Mouse (Mus musculus): ENCODE results near the gene Fam32a.

Fam32a gene

GRCm38 (mm10) chr8:72240403-72240763, 20.9 kb downstream of the Fam32a start:
- no peak for DNase-seq (ENCODE audit: low spot score in 2 of 2)

- no peak for DNase-seq (ENCODE audit: low spot score in 2 of 2)
Observed at GRCm38 (mm10) chr8:72240951-72241350, 21.4 kb downstream of the Fam32a start.

GRCm38 (mm10) chr8:72242226-72242625, 22.7 kb downstream of the Fam32a start:
- DNase-seq (ENCODE audit: low spot score in 2 of 2) = no peak

GRCm38 (mm10) chr8:72244610-72245009, 25.1 kb downstream of the Fam32a start:
- no peak for DNase-seq (ENCODE audit: low spot score in 2 of 2)

- peak in 1 of 2 experiments; percentile 32 for DNase-seq (ENCODE audit: low spot score in 2 of 2)
Observed at GRCm38 (mm10) chr8:72257171-72257901, 37.8 kb downstream of the Fam32a start.

- DNase-seq (ENCODE audit: low spot score in 2 of 2) = no peak
Observed at GRCm38 (mm10) chr8:72257902-72258238, 38.3 kb downstream of the Fam32a start.

- DNase-seq (ENCODE audit: low spot score in 2 of 2) = no peak
Observed at GRCm38 (mm10) chr8:72259862-72260261, 40.3 kb downstream of the Fam32a start.

GRCm38 (mm10) chr8:72260585-72260984, 41.1 kb downstream of the Fam32a start:
- DNase-seq (ENCODE audit: low spot score in 2 of 2) = no peak

GRCm38 (mm10) chr8:72261019-72261418, 41.5 kb downstream of the Fam32a start:
- DNase-seq (ENCODE audit: low spot score in 2 of 2) = peak in 1 of 2 experiments; percentile 38

GRCm38 (mm10) chr8:72261431-72261830, 41.9 kb downstream of the Fam32a start:
- DNase-seq (ENCODE audit: low spot score in 2 of 2) = no peak

- no peak for DNase-seq (ENCODE audit: low spot score in 2 of 2)
Observed at GRCm38 (mm10) chr8:72261872-72262271, 42.3 kb downstream of the Fam32a start.

- DNase-seq (ENCODE audit: low spot score in 2 of 2) = no peak
Observed at GRCm38 (mm10) chr8:72262756-72263155, 43.2 kb downstream of the Fam32a start.

GRCm38 (mm10) chr8:72263451-72263850, 43.9 kb downstream of the Fam32a start:
- no peak for DNase-seq (ENCODE audit: low spot score in 2 of 2)

- no peak for DNase-seq (ENCODE audit: low spot score in 2 of 2)
Observed at GRCm38 (mm10) chr8:72265342-72265741, 45.8 kb downstream of the Fam32a start.

GRCm38 (mm10) chr8:72266671-72267070, 47.1 kb downstream of the Fam32a start:
- DNase-seq (ENCODE audit: low spot score in 2 of 2) = no peak

GRCm38 (mm10) chr8:72267106-72267505, 47.6 kb downstream of the Fam32a start:
- no peak for DNase-seq (ENCODE audit: low spot score in 2 of 2)

- DNase-seq (ENCODE audit: low spot score in 2 of 2) = no peak
Observed at GRCm38 (mm10) chr8:72268356-72268755, 48.8 kb downstream of the Fam32a start.

- DNase-seq (ENCODE audit: low spot score in 2 of 2) = no peak
Observed at GRCm38 (mm10) chr8:72270606-72271005, 51.1 kb downstream of the Fam32a start.

GRCm38 (mm10) chr8:72271051-72271660, 51.6 kb downstream of the Fam32a start:
- no peak for DNase-seq (ENCODE audit: low spot score in 2 of 2)

GRCm38 (mm10) chr8:72271691-72272090, 52.2 kb downstream of the Fam32a start:
- no peak for DNase-seq (ENCODE audit: low spot score in 2 of 2)

- peak; percentile 28 to 66 for DNase-seq (ENCODE audit: low spot score in 2 of 2)
Observed at GRCm38 (mm10) chr8:72272361-72272760, 52.8 kb downstream of the Fam32a start.

GRCm38 (mm10) chr8:72273111-72273770, 53.7 kb downstream of the Fam32a start:
- DNase-seq (ENCODE audit: low spot score in 2 of 2) = no peak

GRCm38 (mm10) chr8:72273807-72274206, 54.3 kb downstream of the Fam32a start:
- DNase-seq (ENCODE audit: low spot score in 2 of 2) = no peak

Data from frontal cortex, postnatal 36 days (tissue).